Mouse (Mus musculus) CH12.LX (cell line): Measurements from ENCODE around the gene Slc11a1. TPM values are rescaled to one million over a fixed set of nuclear protein-coding genes. Genes with fewer than 3 reads are reported as not detected.

Experiments used
- DNase-seq: peaks from one replicate; pipeline ENCODE4 v3.0.0-alpha.2; 2013; ENCODE audit errors: extremely low read depth
- H3K27ac ChIP-seq: 2 replicates; pipeline ENCODE4 v1.5.1; 2012; ENCODE audit warnings: low read depth, mild to moderate bottlenecking, control low read depth, moderate library complexity; ENCODE audit not compliant: insufficient read depth
- H3K27me3 ChIP-seq: replicated peaks from 2 replicates; pipeline ENCODE3; 2012; ENCODE audit warnings: inconsistent platforms
- H3K36me3 ChIP-seq, 2 experiments: replicated peaks in 1 of 2; 2 replicates each; pipeline versions ENCODE3 to v1.6.1; 2012; ENCODE audit warnings: inconsistent platforms in 1 of 2, low read length in 1 of 2, mild to moderate bottlenecking in 1 of 2, mixed read lengths in 1 of 2, moderate library complexity in 1 of 2; ENCODE audit not compliant: control insufficient read depth in 1 of 2, insufficient read depth in 1 of 2
- H3K4me1 ChIP-seq, 2 experiments: 2 replicates each; pipeline ENCODE4 v1.6.1; 2012; ENCODE audit warnings: inconsistent platforms in 1 of 2, moderate library complexity in 1 of 2; ENCODE audit not compliant: insufficient read depth in 2 of 2, control insufficient read depth in 1 of 2
- H3K4me2 ChIP-seq: 2 replicates; pipeline ENCODE4 v1.6.1; 2012; ENCODE audit warnings: low read depth, mild to moderate bottlenecking, control low read depth; ENCODE audit not compliant: poor library complexity, insufficient read depth, severe bottlenecking
- H3K4me3 ChIP-seq, 3 experiments: fragments of 150-350 bp in 1 of 3; sonication (generic) in 1 of 3; replicated peaks in 1 of 3; 2 replicates each; pipeline versions ENCODE3 to v1.5.1; 2011 to 2012; ENCODE audit warnings: low read depth in 2 of 3, low read length in 2 of 3, mild to moderate bottlenecking in 2 of 3, moderate library complexity in 2 of 3, control low read depth in 1 of 3, improper control_type of control experiment in 1 of 3, inconsistent platforms in 1 of 3, mixed read lengths in 1 of 3; ENCODE audit not compliant: poor library complexity in 1 of 3
- H3K79me2 ChIP-seq: replicated peaks from 2 replicates; pipeline ENCODE4 v1.6.1; 2012; ENCODE audit warnings: mild to moderate bottlenecking, moderate library complexity; ENCODE audit not compliant: control insufficient read depth, poor library complexity, insufficient read depth, severe bottlenecking; ENCODE audit errors: extremely low read depth
- H3K9ac ChIP-seq: 2 replicates; pipeline ENCODE4 v1.6.1; 2012; ENCODE audit warnings: low read depth, mild to moderate bottlenecking, control low read depth, moderate library complexity; ENCODE audit not compliant: insufficient read depth
- H3K9me3 ChIP-seq: replicated peaks from 2 replicates; pipeline ENCODE3; 2012; ENCODE audit warnings: low read length, inconsistent platforms, mixed read lengths
- CTCF ChIP-seq, 2 experiments: IDR thresholded peaks in 1 of 2; conservative IDR thresholded peaks in 1 of 2; 2 replicates each; pipeline ENCODE4 v1.5.1; 2011 to 2012; ENCODE audit warnings: low read depth in 2 of 2, low read length in 2 of 2, improper control_type of control experiment in 1 of 2, inconsistent platforms in 1 of 2, mild to moderate bottlenecking in 1 of 2, moderate library complexity in 1 of 2
- JUND ChIP-seq: conservative IDR thresholded peaks from 2 replicates; pipeline ENCODE4 v1.6.1; 2011; ENCODE audit warnings: low read depth, low read length, improper control_type of control experiment
- MEF2A ChIP-seq: IDR thresholded peaks from 2 replicates; pipeline ENCODE4 v1.6.1; 2014; ENCODE audit warnings: low read depth, mild to moderate bottlenecking, inconsistent platforms, low read length, improper control_type of control experiment, borderline replicate concordance
- MXI1 ChIP-seq: IDR thresholded peaks from 2 replicates; pipeline ENCODE4 v1.6.1; 2011; ENCODE audit warnings: mild to moderate bottlenecking, low read depth, low read length, improper control_type of control experiment
- NRF1 ChIP-seq: IDR thresholded peaks from 2 replicates; pipeline ENCODE4 v1.6.1; 2014; ENCODE audit warnings: low read depth, mild to moderate bottlenecking, inconsistent platforms, low read length, improper control_type of control experiment, moderate library complexity
- PAX5 ChIP-seq: IDR thresholded peaks from 2 replicates; pipeline ENCODE4 v1.6.1; 2012; ENCODE audit warnings: low read length, inconsistent platforms, mixed read lengths
- POLR2A ChIP-seq: IDR thresholded peaks from 2 replicates; pipeline ENCODE4 v1.6.1; 2011; ENCODE audit warnings: low read depth, mild to moderate bottlenecking, improper control_type of control experiment, low read length
- SMC3 ChIP-seq: IDR thresholded peaks from 2 replicates; pipeline ENCODE4 v1.6.1; 2011; ENCODE audit warnings: low read depth, low read length, improper control_type of control experiment
- USF2 ChIP-seq: conservative IDR thresholded peaks from 2 replicates; pipeline ENCODE4 v1.6.1; 2011; ENCODE audit warnings: low read depth, low read length, improper control_type of control experiment
- ZNF384 ChIP-seq: IDR thresholded peaks from 2 replicates; pipeline ENCODE4 v1.6.1; 2012; ENCODE audit warnings: low read depth, low read length, improper control_type of control experiment, inconsistent platforms
- dilution Hi-C: fragments of 300-500 bp; cut with MboI; formaldehyde crosslinking; loops from 2 replicates; pipeline ENCODE4 v1.14.3; 2020; ENCODE audit warnings: low sequenced_read_pairs; ENCODE audit not compliant: extremely low pct_unique_long_range_greater_than_20kb, extremely low pct_ligation_motif_present
- in situ Hi-C: fragments of 300-500 bp; cut with MboI; formaldehyde crosslinking; loops from 3 replicates; pipeline ENCODE4 v1.14.3; 2019; ENCODE audit warnings: low sequenced_read_pairs, low pct_ligation_motif_present, low pct_unique_long_range_greater_than_20kb, mixed read lengths
- polyA plus RNA-seq: library from polyadenylated mRNA; unstranded; fragments of >175 nt; gene quantifications from 2 replicates; pipeline ENCODE4 v1.2.1, GENCODE M21; 2012; ENCODE audit warnings: low read depth; ENCODE audit not compliant: insufficient read length
- total RNA-seq, 2 experiments: library from RNA; depleted of rRNA; stranded (reverse); fragments of 300-350 nt in 1 of 2; fragments of >200 nt in 1 of 2; gene quantifications; 2 replicates each; pipeline ENCODE4 v1.2.3; 2012 to 2014

Gene Slc11a1
- total and polyA plus RNA-seq, 3 experiments = 17.0 to 96.4 (median 35.7) TPM

- H3K4me2 ChIP-seq = no peak overlapping the region
- dilution Hi-C loops = no loop called here
- H3K27ac ChIP-seq = no peak overlapping the region
- TF ChIP-seq CTCF (conservative IDR thresholded peaks at IDR 0.05 in 1 of 2, IDR thresholded peaks at IDR 0.05 in 1 of 2; ENCODE audit: low read depth in 2 of 2, low read length in 2 of 2) = no peak
- in situ Hi-C loops = no loop called here
- no peak for DNase-seq
- no peaks in the 10 kb centered on the region for H3K9me3 ChIP-seq
- H3K9ac ChIP-seq = no peak overlapping the region
- no peaks in the 10 kb centered on the region for H3K36me3 ChIP-seq
- H3K27me3 ChIP-seq = no peaks in the 10 kb centered on the region
- H3K4me3 ChIP-seq = no peak overlapping the region
- peaks cover 0 to 14% of the 10 kb centered on the region in 2 experiments; a peak in 2 of 4 replicates for H3K4me1 ChIP-seq
- no peaks in the 10 kb centered on the region for H3K79me2 ChIP-seq
These were observed 26.2 kb downstream of the Slc11a1 start for GRCm38 (mm10) chr1:74401015-74401702.

DNA sequence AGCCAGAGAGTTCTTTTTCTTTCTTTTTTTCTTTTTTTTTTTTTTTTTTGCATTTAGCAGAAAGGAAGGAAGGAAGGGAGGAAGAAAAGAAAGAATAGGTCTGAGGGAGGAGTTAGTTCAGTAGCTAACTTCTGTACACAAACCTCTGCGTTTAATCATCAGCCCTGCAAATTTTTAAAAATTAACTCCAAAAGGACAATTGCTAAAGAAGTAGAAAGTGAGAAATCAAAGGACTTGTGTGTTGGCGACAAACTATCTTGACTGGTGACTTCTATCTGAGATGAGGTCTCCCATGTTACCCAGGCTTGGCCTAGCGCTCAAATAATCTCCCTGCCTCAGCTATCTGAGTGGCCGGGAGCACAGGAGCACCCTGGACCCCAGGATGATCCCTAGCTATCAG, 29.2 kb downstream of the Slc11a1 start:
- no peak for TF ChIP-seq SMC3
- TF ChIP-seq ZNF384 = no peak
- no peak for TF ChIP-seq JUND
- TF ChIP-seq USF2 = no peak
- Histone ChIP-seq H3K4me2 (no peak overlapping the region), H3K79me2 (no peaks in the 10 kb centered on the region), H3K9ac (no peak overlapping the region), H3K4me1 (peaks cover 0 to 8% of the 10 kb centered on the region in 2 experiments; a peak in 2 of 4 replicates), H3K9me3 (no peaks in the 10 kb centered on the region), H3K4me3 (no peak overlapping the region), H3K36me3 (no peaks in the 10 kb centered on the region), H3K27ac (no peak overlapping the region), H3K27me3 (no peaks in the 10 kb centered on the region)
- DNase-seq = no peak
- in situ Hi-C loops = no loop called here
- dilution Hi-C loops = no loop called here

DNA sequence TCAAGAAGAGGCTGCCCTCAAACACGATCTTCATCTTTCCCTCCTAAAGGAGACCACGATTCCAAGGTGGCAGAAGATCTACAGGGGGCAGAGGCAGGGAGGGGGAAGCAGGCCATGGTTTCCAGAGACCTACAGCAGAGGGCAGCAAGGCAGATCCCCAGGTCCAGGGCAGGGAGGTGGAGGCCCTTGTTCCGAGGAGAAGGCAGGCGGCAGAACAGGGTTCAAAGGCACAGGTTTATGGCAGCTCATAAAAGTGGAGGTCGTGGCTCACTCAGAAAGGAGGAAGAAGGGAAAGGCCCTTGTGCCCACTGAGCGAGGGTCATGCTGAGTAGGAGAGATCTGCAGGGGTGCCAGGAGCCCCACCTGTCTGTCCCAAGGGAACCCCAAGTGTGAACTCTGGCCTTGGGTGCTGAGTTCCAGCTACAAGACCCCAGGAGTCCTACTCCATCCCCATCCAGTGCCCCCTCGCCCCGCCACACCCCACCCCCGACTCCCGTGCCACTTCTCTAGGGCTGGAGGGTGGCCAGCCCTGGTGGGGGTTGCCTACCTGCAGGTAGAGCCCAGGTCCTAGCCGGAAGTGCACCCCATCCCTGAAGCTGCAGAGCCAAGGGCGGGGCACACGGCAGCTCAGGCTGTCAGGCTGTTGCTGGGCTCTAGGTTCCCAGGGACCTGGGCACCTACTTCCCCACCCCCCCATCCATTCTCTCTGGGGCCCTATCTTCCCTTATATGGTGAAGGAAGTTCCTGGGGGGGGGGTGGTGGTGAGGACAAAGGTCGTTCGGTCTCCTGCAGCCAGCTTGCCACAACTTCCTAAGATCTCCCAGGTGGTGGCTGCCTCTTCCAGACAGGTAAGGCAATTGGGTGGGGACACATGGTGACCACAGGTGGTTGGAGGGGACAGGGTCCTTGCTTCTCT, 33.9 kb downstream of the Slc11a1 start, which contains the start of gene Vil1:
Gene Vil1 (plus strand): TSS at position 788 of the 916 bp plus-strand sequence.
- no peak within 1 kb of the TSS for H3K27ac ChIP-seq
- no peaks in the 10 kb centered on the region for H3K79me2 ChIP-seq
- H3K4me3 ChIP-seq = no peak within 1 kb of the TSS
- H3K9me3 ChIP-seq = no peaks in the 10 kb centered on the region
- dilution Hi-C loops = no loop called here
- H3K4me2 ChIP-seq = no peak within 1 kb of the TSS
- peaks cover 0 to 3% of the 10 kb centered on the region in 2 experiments; a peak in 1 of 4 replicates for H3K4me1 ChIP-seq
- in situ Hi-C loops = no loop called here
- TF ChIP-seq PAX5 (no peak), MXI1 (no peak), NRF1 (no peak), POLR2A (no peak), USF2 (no peak), MEF2A (no peak)
- no peaks in the 10 kb centered on the region for H3K27me3 ChIP-seq
- H3K9ac ChIP-seq = no peak within 1 kb of the TSS
- no peaks in the 10 kb centered on the region for H3K36me3 ChIP-seq
- DNase-seq = no peak
